Mouse (Mus musculus): ENCODE results near the gene Caprin2. TPM values are rescaled to one million over a fixed set of nuclear protein-coding genes. Genes with fewer than 3 reads are reported as not detected.

Gene Caprin2
- total RNA-seq, 4 experiments from 2014 or later: 14.3 to 23.6 (median 16.8) TPM

GRCm38 (mm10) chr6:148838460-148838859 is 57.6 kb downstream of the Caprin2 start:
- no peak for DNase-seq

GRCm38 (mm10) chr6:148831728-148832121 is 64.3 kb downstream of the Caprin2 start:
- DNase-seq: no peak

GRCm38 (mm10) chr6:148830748-148831727 is 65.0 kb downstream of the Caprin2 start, which contains the start of gene Ipo8:
Gene Ipo8, minus strand, starts transcription at chr6:148831467.
- peak; percentile 93 for DNase-seq

- no peak for DNase-seq
These were observed 65.7 kb downstream of the Caprin2 start for GRCm38 (mm10) chr6:148830355-148830747.

GRCm38 (mm10) chr6:148826119-148826518 is 69.9 kb downstream of the Caprin2 start:
- no peak for DNase-seq

GRCm38 (mm10) chr6:148818624-148819343 is 77.3 kb downstream of the Caprin2 start:
- DNase-seq: no peak

- DNase-seq: peak; percentile 22
These were observed 79.3 kb downstream of the Caprin2 start for GRCm38 (mm10) chr6:148816751-148817150.

GRCm38 (mm10) chr6:148811117-148811516 is 84.9 kb downstream of the Caprin2 start:
- DNase-seq: no peak

GRCm38 (mm10) chr6:148799773-148800172 is 96.3 kb downstream of the Caprin2 start:
- no peak for DNase-seq

- no peak for DNase-seq
These were observed 100.9 kb downstream of the Caprin2 start for GRCm38 (mm10) chr6:148795145-148795544.

Other genes starting within 250 kb of the Caprin2 start
- gene Ipo8, start 64.8 kb downstream of the Caprin2 start, total RNA-seq (2022): 10 to 100 TPM; 50.7 to 66.3 (median 58.2) TPM
- gene Sinhcaf, start 50.2 kb upstream of the Caprin2 start, total RNA-seq (2022): 10 to 100 TPM; 15.5 to 50.0 (median 31.4) TPM
- 10 to 100 TPM; 16.5 to 25.7 (median 20.6) TPM for gene Dennd5b, start 205.4 kb upstream of the Caprin2 start, total RNA-seq (2022)
- not detected for gene Gm10203, start 233.9 kb upstream of the Caprin2 start, total RNA-seq (2022)
- gene Etfbkmt, start 243.6 kb upstream of the Caprin2 start, total RNA-seq (2022): 10 to 100 TPM; 20.6 to 32.3 (median 22.0) TPM